Mouse (Mus musculus) testis, postnatal 10 days (tissue): ENCODE measurements around the gene Snx29.

Source experiments
- DNase-seq: peaks from one replicate; pipeline ENCODE4 v3.0.0; 2021; ENCODE audit warnings: low spot score

Gene Snx29

GRCm38 (mm10) chr16:11785806-11786205 lies 463.1 kb downstream of the Snx29 start:
- DNase-seq, result no peak

- DNase-seq, result no peak
Measured at GRCm38 (mm10) chr16:11790476-11790875, 467.8 kb downstream of the Snx29 start.

- no peak for DNase-seq
Measured at GRCm38 (mm10) chr16:11793391-11793790, 470.7 kb downstream of the Snx29 start.

- no peak for DNase-seq
Measured at GRCm38 (mm10) chr16:11794628-11795027, 471.9 kb downstream of the Snx29 start.

- DNase-seq, result no peak
Measured at GRCm38 (mm10) chr16:11795758-11796460, 473.2 kb downstream of the Snx29 start.

- DNase-seq, result no peak
Measured at GRCm38 (mm10) chr16:11801960-11802539, 479.3 kb downstream of the Snx29 start.
